Mouse (Mus musculus) embryo, embryonic 9.5 days (tissue): Measurements from ENCODE around the gene Gm44511.
"Not testable (repeated sequence)": the region's sequence is repeated elsewhere in the genome, so short reads cannot be mapped to it uniquely, and the experiment has no call there.

Experiments
- DNase-seq: peaks from one replicate; pipeline ENCODE4 v3.0.0-alpha.2; 2017; ENCODE audit errors: extremely low spot score

The Gm44511 gene

DNA sequence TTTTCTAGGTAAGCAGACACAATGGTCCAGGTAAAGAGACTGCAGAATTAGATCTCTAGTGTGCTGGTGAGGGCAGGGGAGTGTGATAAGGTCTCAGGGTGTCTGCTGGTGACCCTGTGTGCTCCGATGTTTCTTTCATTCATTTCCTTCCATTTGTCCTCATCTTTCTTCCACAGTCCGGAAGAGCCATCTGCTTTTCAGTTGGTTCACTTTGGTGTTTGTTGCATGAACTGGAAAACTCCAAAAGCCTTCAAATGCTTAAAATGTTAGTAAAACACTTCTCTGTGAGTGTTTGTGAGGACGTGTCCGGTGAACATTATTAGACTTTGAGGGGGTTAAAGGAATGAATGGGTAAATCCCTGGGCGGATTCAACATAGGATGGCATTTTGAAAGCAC, 65.0 kb downstream of the Gm44511 start:
- DNase-seq: peak; percentile 42

DNA sequence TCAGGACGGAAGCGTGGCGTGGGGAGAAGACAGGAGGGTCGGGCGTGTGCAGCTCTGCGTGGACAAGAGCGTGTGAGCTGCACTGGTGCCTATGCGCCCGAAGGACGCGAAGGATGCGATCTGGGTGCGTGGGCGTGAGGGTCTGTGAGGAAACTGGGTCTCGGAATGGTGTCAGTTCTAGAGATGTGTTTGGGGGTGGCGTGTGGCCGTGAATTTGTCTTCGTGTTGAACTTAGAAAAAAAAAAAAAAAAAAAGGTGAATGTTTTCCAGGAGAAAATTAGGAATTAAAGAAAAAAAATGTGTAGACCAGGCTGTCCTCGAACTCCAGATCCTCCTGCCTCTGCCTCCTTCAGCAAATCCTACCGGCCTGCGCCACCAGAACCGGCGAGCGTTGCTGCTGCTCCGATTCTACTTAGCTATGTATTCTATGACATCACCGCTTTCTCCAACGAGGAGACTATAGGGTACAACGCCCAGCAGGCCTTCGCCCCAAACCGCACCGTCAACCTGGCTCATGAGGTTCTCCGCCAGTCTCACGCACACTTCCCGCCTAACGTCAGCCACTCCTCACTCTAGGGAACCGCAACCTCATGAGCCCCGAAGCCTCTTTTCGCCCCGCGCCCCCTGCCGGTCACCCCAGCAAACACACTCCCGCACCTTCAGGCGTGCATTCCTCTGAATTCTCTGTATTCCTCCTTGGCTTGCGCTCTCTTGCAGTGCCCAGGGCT, 65.5 kb downstream of the Gm44511 start:
- peak; percentile 90 for DNase-seq

DNA sequence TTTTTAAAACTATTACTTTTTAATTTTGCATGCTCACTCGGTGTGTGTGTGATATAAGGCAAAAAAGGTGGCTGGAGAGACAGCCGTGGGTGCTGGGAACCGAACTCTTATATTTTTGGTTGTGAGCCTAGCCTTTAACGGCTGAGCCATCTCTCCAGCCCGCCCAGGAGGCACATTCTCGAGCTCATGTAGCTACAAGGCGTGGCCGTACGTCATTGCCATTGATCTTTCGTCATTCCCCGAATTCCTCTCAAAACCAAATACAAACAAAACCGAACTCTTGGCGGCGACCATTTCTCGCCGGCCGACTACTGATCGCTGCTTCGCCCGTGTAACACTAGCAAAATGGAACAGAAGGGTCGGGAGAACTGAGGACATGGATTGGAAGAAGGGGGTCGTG, 66.1 kb downstream of the Gm44511 start:
- peak; percentile 91 for DNase-seq

DNA sequence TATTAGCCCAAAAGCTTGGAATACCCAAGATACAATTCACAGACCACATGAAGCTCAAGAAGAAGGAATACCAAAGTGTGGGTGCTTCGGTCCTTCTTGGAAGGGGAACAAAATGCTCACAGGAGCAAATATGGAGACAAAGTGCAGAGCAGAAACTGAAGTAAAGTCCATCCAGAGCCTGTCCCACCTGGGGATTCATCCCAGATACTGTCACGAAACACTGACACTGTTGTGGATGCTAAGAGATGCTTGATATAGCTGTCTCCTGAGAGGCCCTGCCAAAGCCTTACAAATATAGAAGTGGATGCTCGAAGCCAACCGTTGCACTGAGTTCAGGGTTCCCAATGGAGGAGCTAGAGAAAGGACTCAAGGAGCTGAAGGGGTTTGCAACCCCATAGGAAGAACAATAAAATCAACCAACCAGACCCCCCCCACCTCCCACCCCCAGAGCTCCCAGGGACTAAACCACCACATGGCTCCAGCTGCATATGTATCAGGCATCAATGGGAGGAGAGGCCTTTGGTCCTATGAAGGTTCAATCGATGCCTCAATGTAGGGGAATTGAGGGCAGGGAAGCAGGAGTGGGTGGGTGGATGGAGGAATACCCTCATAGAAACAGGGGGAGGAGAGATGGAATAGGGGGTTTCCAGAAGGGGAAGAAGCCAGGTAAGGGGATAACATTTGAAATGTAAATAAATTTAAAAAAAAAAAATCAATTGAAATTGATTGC, 66.7 kb downstream of the Gm44511 start:
- DNase-seq: no peak

DNA sequence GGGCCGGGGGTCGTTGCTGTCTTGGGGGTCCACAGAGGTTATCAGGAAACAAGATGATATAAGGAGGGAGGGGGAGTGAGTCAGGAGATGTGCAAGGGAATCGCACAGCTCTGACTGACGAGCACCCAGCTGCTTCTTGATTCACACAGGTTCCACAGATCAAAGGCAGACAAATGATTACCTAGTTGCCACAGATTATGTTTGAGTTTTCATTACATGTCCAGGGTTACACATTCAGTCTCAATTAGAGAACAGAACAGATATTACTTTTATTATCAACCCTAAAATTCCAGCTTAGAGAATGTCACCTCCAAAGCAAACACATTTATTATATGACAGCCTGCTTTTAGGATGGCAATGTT, 70.7 kb downstream of the Gm44511 start:
- not testable (repeated sequence) for DNase-seq

DNA sequence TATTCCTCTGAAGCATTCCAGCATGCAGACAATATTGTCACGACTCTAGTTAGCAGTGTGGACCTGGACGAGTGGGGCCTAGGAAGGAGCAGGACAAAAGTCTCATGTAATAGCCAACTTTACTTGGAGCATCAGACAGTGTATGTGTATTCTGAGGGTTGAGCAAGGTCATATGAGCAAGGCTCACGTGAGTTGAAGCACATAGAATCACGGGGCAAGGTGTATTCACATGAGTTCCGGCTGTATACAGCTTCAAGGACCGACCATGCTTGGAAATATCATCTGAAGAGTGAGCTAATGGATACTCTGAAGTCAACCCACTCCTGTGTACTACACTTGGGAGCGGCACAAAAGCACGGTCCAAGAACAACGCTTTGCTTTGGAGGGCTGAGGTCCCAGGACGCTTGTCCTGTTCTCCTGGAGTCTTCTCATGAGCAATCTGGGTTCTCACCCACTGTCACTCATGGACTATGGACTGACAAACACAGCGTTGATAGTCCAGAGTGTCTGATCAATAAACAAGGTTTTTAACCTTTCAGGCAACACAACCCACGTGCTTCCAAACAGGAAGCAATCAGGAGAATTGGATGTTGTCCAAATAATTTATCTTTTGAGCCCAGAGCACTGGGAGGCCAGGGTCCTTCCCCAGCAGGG, 71.2 kb downstream of the Gm44511 start:
- DNase-seq: not testable (repeated sequence)

DNA sequence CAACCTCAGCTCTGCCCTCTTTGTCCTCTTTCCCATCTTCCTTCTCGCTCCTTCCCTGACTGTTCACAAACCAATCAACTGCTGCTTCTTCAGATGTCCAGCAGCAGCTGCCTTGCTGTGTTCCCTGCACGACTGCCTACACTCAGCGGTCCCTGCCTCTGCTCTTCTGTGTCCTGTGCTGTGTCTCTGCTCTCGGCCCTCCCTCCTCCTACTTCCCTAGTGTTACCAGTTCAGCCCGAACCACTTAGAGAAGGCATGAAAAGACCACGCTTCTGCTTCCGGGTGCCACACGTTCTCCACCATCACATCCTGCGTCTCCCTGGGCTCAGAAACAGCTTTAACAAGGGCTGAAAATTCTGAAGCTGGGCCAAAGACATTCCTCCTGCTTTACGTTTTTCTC, 71.8 kb downstream of the Gm44511 start:
- not testable (repeated sequence) for DNase-seq

DNA sequence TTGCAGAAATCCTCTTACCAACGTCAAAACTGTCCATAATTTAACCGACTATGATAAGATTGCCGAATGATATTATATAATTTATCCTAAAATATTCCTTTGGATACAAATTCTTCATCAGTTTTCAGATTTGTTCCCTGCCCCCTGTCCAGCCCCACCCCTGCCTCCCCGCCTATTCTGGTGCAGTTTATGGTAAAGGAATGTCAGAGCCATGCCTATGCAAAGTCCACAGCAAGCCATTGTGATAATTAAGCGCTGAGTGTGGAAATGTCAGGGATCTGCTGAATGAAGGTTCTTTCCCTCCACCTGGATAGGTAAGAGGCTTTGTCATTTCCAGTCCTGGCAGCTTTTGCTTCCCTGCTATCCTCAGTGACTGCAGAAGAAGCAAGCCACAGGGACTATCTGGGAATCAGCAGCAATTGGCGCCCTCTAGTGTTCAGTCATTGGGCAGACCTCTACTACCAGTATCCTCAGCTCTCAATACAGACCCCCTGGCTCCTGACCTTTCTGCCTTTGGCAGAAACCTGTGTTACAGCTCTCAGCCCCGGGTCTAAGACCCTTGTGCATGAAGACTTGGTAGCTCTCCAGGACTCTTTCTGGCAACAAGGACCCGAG, 72.4 kb downstream of the Gm44511 start:
- peak; percentile 74 for DNase-seq

DNA sequence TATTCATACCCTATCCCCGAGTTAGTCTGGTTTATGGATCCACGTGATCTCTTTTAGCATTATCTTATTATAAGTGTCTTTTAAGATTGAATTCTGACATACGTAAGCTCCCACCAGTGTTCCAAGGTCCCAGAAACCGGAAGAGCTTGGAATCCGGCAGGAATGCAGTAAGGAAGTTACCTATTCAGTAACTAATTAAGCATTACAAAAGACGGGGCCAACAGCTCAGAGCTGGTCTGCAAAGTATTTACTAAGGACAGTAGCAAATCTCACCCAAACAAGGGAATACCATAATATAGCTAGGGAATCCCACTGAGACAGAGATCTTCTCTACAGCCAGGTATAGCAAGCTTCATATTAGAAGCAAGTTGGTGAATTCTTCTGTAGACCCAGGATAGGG, 79.1 kb downstream of the Gm44511 start:
- DNase-seq: not testable (repeated sequence)

DNA sequence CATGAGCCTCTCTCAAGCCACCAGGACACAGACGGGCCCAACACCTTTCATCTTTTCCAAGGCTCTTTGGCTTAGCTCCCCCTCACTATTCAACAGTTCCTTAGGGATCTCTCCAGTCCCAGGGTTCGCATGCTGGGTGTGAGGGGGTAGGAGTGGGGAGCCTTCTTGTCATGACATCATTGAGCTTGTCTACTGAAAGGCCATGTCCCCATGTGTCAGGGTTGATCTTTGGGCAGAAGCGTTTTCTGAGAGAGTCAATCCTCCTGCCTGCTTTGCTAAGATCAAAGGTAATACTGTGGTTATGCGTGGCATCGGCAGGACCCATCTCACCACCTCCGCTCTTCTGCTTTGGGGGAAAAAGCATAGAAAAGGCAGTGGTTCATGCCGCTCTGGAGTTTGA, 88.7 kb downstream of the Gm44511 start:
- DNase-seq: no peak

DNA sequence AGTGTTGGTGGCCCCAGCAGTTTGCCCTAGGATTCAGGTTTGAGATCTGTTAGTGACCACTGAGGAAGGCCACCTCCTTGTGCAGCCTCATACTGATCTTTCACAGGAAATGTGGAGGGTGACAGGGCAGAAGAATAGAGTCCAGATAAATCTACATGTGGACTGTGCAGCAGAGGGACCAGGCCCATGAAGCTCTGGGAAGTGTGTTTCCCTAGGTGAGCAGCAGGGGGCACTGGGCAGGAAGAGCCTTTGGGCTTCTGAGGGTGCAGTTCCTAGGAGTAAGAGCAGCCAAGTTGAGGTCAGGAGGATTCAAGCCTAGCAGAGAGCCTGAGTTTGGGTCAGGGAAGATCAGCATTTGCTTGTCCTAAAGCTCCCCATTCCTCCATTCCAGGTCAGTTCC, 90.0 kb downstream of the Gm44511 start:
- no peak for DNase-seq

DNA sequence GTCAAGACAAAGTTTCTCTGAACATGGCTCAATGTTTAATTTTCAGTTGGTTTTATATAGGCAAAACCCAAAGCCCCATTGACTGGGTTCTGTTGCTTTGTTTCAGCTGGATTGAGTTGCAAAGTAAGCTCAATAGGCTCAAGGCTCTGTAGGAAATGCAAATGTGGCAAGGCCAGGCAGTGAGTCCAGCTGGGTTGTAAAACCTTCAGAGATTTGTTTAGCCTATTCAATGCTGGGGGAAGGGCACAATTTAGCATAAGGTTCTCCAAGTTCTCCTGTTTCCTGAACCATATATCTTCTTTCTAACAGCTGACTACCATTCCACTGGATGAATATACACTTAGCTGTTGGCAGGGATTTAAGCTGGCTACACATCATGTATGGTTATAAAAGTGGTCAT, 91.2 kb downstream of the Gm44511 start:
- DNase-seq: no peak

DNA sequence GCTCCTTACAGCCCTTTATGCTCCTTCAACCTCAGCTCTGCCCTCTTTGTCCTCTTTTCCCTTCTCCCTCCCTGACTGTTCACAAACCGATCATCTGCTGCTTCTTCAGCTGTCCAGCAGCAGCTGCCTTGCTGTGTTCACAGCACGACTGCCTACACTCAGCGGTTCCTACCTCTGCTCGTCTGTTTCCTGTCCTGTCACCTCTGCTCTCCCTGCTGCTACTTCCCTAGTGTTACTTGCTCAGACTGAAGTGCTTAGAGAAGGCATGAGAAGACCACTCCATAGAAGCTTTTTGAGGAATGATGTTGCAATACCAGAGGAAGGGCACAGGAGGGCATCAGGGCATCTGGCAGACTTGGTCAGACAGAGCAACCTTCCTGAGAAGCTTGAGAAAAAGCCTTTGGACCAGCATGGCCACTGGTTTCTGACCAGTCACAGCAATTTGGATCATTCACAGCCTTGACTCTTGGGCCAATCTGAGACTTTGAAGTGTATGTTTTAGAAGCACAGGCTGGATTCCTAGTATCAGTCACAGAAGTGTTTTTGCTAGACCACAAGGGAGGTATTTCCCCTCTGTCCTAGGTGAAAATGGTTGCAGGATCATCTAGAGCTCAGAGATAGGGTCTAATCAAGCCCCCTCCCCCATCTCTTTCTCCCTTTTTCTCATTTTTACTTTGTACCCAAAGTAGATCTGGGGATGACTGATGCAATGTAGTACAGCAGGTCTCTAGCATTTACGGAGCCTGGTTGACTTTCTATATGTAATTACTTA, 92.0 kb downstream of the Gm44511 start:
- DNase-seq: no peak

DNA sequence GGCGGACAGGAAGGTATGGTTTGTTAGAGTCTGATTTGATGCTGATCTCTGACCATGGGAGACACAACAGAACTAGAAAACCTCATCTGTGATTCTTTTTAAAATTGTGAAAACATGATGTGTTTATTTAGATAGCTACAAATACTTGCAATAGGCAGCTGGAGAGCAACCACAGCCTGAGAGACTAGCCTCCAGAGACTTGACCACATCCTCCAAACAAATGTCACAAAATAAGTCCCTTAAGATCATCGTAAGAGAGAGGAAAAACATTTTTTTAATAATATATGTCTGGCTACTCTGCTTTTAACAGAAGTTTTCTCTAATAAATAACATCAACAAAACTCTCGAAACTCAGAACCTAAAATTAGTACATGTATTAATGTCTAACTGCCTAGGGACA, 94.1 kb downstream of the Gm44511 start:
- DNase-seq: no peak
